Mouse (Mus musculus) hindbrain, embryonic 14.5 days (tissue): ENCODE measurements around the gene Srcin1. TPM values are rescaled to one million over a fixed set of nuclear protein-coding genes. Genes with fewer than 3 reads are reported as not detected.

Source experiments
- ATAC-seq: fragments of 200-750 bp; cut with Nextera tagmentation; 2 replicates; pipeline ENCODE4 v1.8.0; 2017; ENCODE audit warnings: moderate number of reproducible peaks, mild to moderate bottlenecking, moderate TSS enrichment, moderate library complexity; ENCODE audit not compliant: low FRiP score
- DNase-seq: peaks from one replicate; pipeline ENCODE4 v3.0.0-alpha.2; 2015; ENCODE audit warnings: low spot score
- H3K27ac ChIP-seq: fragments of 300-500 bp; sonication (generic); 2 replicates; pipeline ENCODE4 v1.5.1; 2014; ENCODE audit warnings: mild to moderate bottlenecking, moderate library complexity
- H3K27me3 ChIP-seq: fragments of 300-500 bp; sonication (generic); 2 replicates; pipeline ENCODE4 v1.6.1; 2014; ENCODE audit warnings: mild to moderate bottlenecking, low read length, mixed read lengths; ENCODE audit not compliant: control insufficient read depth, insufficient read depth
- H3K36me3 ChIP-seq: fragments of 300-500 bp; sonication (generic); replicated peaks from 2 replicates; pipeline ENCODE4 v1.6.1; 2014; ENCODE audit not compliant: control insufficient read depth, insufficient read depth
- H3K4me1 ChIP-seq: fragments of 300-500 bp; sonication (generic); replicated peaks from 2 replicates; pipeline ENCODE4 v1.6.1; 2014; ENCODE audit warnings: antibody characterized with exemption, low read length, mixed read lengths; ENCODE audit not compliant: control insufficient read depth, insufficient read depth
- H3K4me2 ChIP-seq: fragments of 300-500 bp; sonication (generic); replicated peaks from 2 replicates; pipeline ENCODE4 v1.6.1; 2014; ENCODE audit warnings: mild to moderate bottlenecking, moderate library complexity
- H3K4me3 ChIP-seq: fragments of 300-500 bp; sonication (generic); replicated peaks from 2 replicates; pipeline ENCODE4 v1.5.1; 2014; ENCODE audit warnings: mild to moderate bottlenecking, low read length
- H3K9ac ChIP-seq: fragments of 300-500 bp; sonication (generic); 2 replicates; pipeline ENCODE4 v1.6.1; 2014
- H3K9me3 ChIP-seq: fragments of 300-500 bp; sonication (generic); 2 replicates; pipeline ENCODE4 v1.6.1; 2016; ENCODE audit warnings: low read length; ENCODE audit not compliant: control insufficient read depth
- whole genome bisulfite sequencing: fragments of 180-500 bp; shearing (Covaris S2); extraction: QIAGEN DNeasy Blood & Tissue Kit; methylation state at CpG from one replicate; pipeline ENCODE4 v1.1.7; 2014; 5-methylcytosine and 5-hydroxymethylcytosine counted together
- polyA plus RNA-seq: library from polyadenylated mRNA; unstranded; fragments of >200 nt; fragmentation: Nextera tagmentation; extraction: Ambion mirVana; gene quantifications from 2 replicates; pipeline ENCODE4 v1.2.1, GENCODE M21; 2014

Srcin1 gene
- 9.1 and 11.8 TPM in 2 replicates for polyA plus RNA-seq

- Histone ChIP-seq H3K4me1 (peaks cover 29% of the 10 kb centered on the region), H3K4me2 (peak within 1 kb of the TSS; percentile 66), H3K27me3 (no peaks in the 10 kb centered on the region), H3K36me3 (no peaks in the 10 kb centered on the region), H3K9me3 (no peaks in the 10 kb centered on the region), H3K4me3 (peak within 1 kb of the TSS; percentile 61), H3K9ac (peak within 1 kb of the TSS; percentile 90), H3K27ac (peak within 1 kb of the TSS; percentile 93)
- DNase-seq, result no peak
- ATAC-seq, result no peak
- WGBS, result 30% methylated on average over 9 of the region's 9 CpGs
Measured at GRCm38 (mm10) chr11:97576136-97576906, at the start of gene Srcin1. Gene Srcin1 (minus strand): TSS chr11:97576186.

DNA sequence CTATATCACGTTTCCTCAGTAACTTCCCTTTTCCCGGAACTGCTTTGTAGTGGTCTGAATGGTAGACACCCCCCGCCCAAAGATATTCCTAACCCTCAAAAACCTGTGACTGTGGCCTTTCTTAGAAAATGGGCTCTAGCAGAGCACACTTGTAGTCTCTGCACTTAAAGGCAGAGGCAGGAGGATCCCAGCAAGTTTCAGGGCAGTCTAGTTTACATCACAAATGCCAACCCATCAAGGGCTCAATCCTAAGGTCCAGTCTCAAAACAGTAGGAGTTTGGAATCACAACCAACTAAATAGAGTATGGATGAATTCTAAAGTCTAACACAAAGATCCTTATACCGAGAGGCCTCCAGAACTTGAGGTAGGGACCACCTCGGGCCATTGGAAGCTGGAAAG lies 49.6 kb upstream of the Srcin1 start:
- no peak overlapping the region for H3K4me3 ChIP-seq
- H3K27ac ChIP-seq, result no peak overlapping the region
- no peak overlapping the region for H3K9ac ChIP-seq
- H3K4me2 ChIP-seq, result no peak overlapping the region
- ATAC-seq, result no peak
- no peaks in the 10 kb centered on the region for H3K36me3 ChIP-seq
- H3K9me3 ChIP-seq, result no peaks in the 10 kb centered on the region
- 80% methylated on average over 5 of the region's 5 CpGs for WGBS
- peaks cover 5% of the 10 kb centered on the region for H3K4me1 ChIP-seq
- peaks cover 62% of the 10 kb centered on the region for H3K27me3 ChIP-seq
- no peak for DNase-seq

- no peak for DNase-seq
- H3K27me3 ChIP-seq, result peaks cover 43% of the 10 kb centered on the region
- H3K4me1 ChIP-seq, result peaks cover 5% of the 10 kb centered on the region
- H3K4me3 ChIP-seq, result no peak overlapping the region
- no peak for ATAC-seq
- no peak overlapping the region for H3K4me2 ChIP-seq
- 69% methylated on average over 9 of the region's 9 CpGs for WGBS
- no peak overlapping the region for H3K9ac ChIP-seq
- H3K27ac ChIP-seq, result no peak overlapping the region
- no peaks in the 10 kb centered on the region for H3K36me3 ChIP-seq
- H3K9me3 ChIP-seq, result no peaks in the 10 kb centered on the region
Measured at GRCm38 (mm10) chr11:97623166-97623565, 47.2 kb upstream of the Srcin1 start.

- H3K27me3 ChIP-seq, result peaks cover 35% of the 10 kb centered on the region
- H3K27ac ChIP-seq, result no peak overlapping the region
- no peak overlapping the region for H3K4me2 ChIP-seq
- no peaks in the 10 kb centered on the region for H3K36me3 ChIP-seq
- no peak for ATAC-seq
- WGBS, result 3% methylated on average over 6 of the region's 6 CpGs
- no peak overlapping the region for H3K9ac ChIP-seq
- no peak overlapping the region for H3K4me3 ChIP-seq
- DNase-seq, result peak; percentile 86
- peaks cover 2% of the 10 kb centered on the region for H3K4me1 ChIP-seq
- H3K9me3 ChIP-seq, result no peaks in the 10 kb centered on the region
Measured at GRCm38 (mm10) chr11:97622440-97622839, 46.5 kb upstream of the Srcin1 start.

GRCm38 (mm10) chr11:97619391-97619795 lies 43.4 kb upstream of the Srcin1 start:
- Histone ChIP-seq H3K27me3 (peaks cover 14% of the 10 kb centered on the region), H3K4me2 (no peak overlapping the region), H3K36me3 (no peaks in the 10 kb centered on the region), H3K9ac (no peak overlapping the region), H3K27ac (no peak overlapping the region), H3K4me3 (no peak overlapping the region), H3K9me3 (no peaks in the 10 kb centered on the region), H3K4me1 (no peaks in the 10 kb centered on the region)
- 29% methylated on average over 5 of the region's 5 CpGs for WGBS
- peak; percentile 69 for DNase-seq
- ATAC-seq, result peak; percentile 31; the same call in 1 of the 2 replicates

- Histone ChIP-seq H3K4me2 (no peak overlapping the region), H3K9ac (no peak overlapping the region), H3K4me3 (no peak overlapping the region), H3K27ac (no peak overlapping the region), H3K9me3 (no peaks in the 10 kb centered on the region), H3K36me3 (no peaks in the 10 kb centered on the region), H3K27me3 (peaks cover 8% of the 10 kb centered on the region), H3K4me1 (no peaks in the 10 kb centered on the region)
- DNase-seq (no peak), ATAC-seq (no peak)
- WGBS, result 62% methylated on average over 11 of the region's 11 CpGs
Measured at GRCm38 (mm10) chr11:97618368-97618767, 42.4 kb upstream of the Srcin1 start.

DNA sequence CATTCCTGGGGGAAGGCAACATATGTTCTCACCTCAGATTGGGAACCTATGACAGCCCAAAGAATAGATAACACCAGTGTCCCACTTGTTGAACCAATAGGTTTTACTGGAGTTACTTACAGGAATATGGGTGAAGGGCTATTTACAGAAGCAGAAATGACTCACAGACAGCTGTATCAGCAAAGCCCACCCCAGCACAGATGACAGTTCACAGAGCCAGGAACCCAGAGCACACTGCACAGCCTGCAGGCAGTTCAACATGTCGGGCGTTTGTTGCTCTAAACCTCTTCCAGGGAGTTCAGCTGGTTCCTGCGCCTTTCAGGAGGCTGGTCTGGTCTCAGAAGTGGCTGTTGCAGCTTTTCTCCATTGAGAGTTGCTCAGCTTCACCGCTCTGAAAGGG lies 39.3 kb upstream of the Srcin1 start:
- Histone ChIP-seq H3K4me1 (no peaks in the 10 kb centered on the region), H3K36me3 (no peaks in the 10 kb centered on the region), H3K27me3 (peaks cover 4% of the 10 kb centered on the region), H3K4me3 (no peak overlapping the region), H3K27ac (no peak overlapping the region), H3K9ac (no peak overlapping the region), H3K9me3 (no peaks in the 10 kb centered on the region), H3K4me2 (no peak overlapping the region)
- DNase-seq, result no peak
- 85% methylated on average over 4 of the region's 4 CpGs for WGBS
- no peak for ATAC-seq

- Histone ChIP-seq H3K36me3 (no peaks in the 10 kb centered on the region), H3K27ac (no peak overlapping the region), H3K4me1 (no peaks in the 10 kb centered on the region), H3K9me3 (no peaks in the 10 kb centered on the region), H3K4me3 (no peak overlapping the region), H3K9ac (no peak overlapping the region), H3K27me3 (no peaks in the 10 kb centered on the region), H3K4me2 (no peak overlapping the region)
- ATAC-seq (no peak), DNase-seq (no peak)
- WGBS, result 74% methylated on average over 8 of the region's 8 CpGs
Measured at GRCm38 (mm10) chr11:97611076-97611475, 35.1 kb upstream of the Srcin1 start.

DNA sequence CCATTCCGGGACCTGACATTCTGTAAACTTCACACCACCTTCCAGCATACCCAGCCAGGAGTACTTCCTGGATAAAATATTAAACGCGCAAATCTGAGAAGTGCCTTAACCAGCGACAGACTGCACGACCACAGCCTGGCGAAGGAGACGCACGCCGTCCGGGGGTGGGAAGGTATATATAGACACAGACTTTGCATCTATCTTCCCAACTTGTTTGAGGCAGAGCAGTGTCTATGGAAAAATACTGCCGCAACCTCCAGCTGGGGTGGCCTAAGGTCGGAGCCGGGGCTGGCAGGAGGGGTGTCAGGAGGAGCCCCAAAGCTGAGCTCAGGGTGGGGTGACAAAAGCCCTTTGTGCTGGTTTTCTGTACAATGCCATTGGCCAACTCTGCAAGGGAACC lies 33.8 kb upstream of the Srcin1 start:
- 94% methylated on average over 13 of the region's 13 CpGs for WGBS

More for the DNA sequence above, 33.8 kb upstream of the Srcin1 start:
- no peaks in the 10 kb centered on the region for H3K27me3 ChIP-seq
- no peak overlapping the region for H3K4me2 ChIP-seq
- no peak overlapping the region for H3K4me3 ChIP-seq
- ATAC-seq, result no peak
- H3K9me3 ChIP-seq, result no peaks in the 10 kb centered on the region
- no peak overlapping the region for H3K27ac ChIP-seq
- no peaks in the 10 kb centered on the region for H3K36me3 ChIP-seq
- no peak for DNase-seq
- no peaks in the 10 kb centered on the region for H3K4me1 ChIP-seq
- H3K9ac ChIP-seq, result no peak overlapping the region
